Mouse (Mus musculus) intestine, embryonic 14.5 days (tissue): ENCODE measurements around the gene Gm10778. TPM values are rescaled to one million over a fixed set of nuclear protein-coding genes. Genes with fewer than 3 reads are reported as not detected.
A peak's percentile ranks its signal among the peaks of the same experiment; 100 is the strongest.

Experiments
- ATAC-seq: fragments of 200-750 bp; cut with Nextera tagmentation; replicated peaks from 2 replicates; pipeline ENCODE4 v1.8.0; 2017; ENCODE audit warnings: low read depth, moderate number of reproducible peaks, moderate TSS enrichment, moderate library complexity; ENCODE audit not compliant: low FRiP score, low TSS enrichment
- DNase-seq: peaks from one replicate; pipeline ENCODE4 v3.0.0-alpha.2; 2018; ENCODE audit warnings: low spot score
- H3K27ac ChIP-seq: fragments of 300-500 bp; sonication (generic); 2 replicates; pipeline ENCODE4 v1.5.1; 2014; ENCODE audit warnings: low read depth, mild to moderate bottlenecking, control low read depth
- H3K27me3 ChIP-seq: fragments of 300-500 bp; sonication (generic); replicated peaks from 2 replicates; pipeline ENCODE4 v1.6.1; 2014; ENCODE audit warnings: low read length, control low read depth; ENCODE audit not compliant: control insufficient read depth, insufficient read depth
- H3K36me3 ChIP-seq: fragments of 300-500 bp; sonication (generic); 2 replicates; pipeline ENCODE4 v1.6.1; 2014; ENCODE audit warnings: low read length, control low read depth; ENCODE audit not compliant: control insufficient read depth, insufficient read depth
- H3K4me1 ChIP-seq: fragments of 300-500 bp; sonication (generic); replicated peaks from 2 replicates; pipeline ENCODE4 v1.6.1; 2014; ENCODE audit warnings: low read length, control low read depth, mixed read lengths; ENCODE audit not compliant: control insufficient read depth, insufficient read depth
- H3K4me2 ChIP-seq: fragments of 300-500 bp; sonication (generic); 2 replicates; pipeline ENCODE4 v1.6.1; 2014; ENCODE audit warnings: low read length
- H3K4me3 ChIP-seq: fragments of 300-500 bp; sonication (generic); 2 replicates; pipeline ENCODE4 v1.5.1; 2014; ENCODE audit warnings: low read depth, low read length, control low read depth, mixed read lengths
- H3K9ac ChIP-seq: fragments of 300-500 bp; sonication (generic); 2 replicates; pipeline ENCODE4 v1.6.1; 2014; ENCODE audit warnings: mild to moderate bottlenecking, low read length
- H3K9me3 ChIP-seq: fragments of 300-500 bp; sonication (generic); 2 replicates; pipeline ENCODE4 v1.6.1; 2016; ENCODE audit warnings: low read length, control low read depth; ENCODE audit not compliant: control insufficient read depth
- WGBS: fragments of 180-500 bp; shearing (Covaris S2); extraction: QIAGEN DNeasy Blood & Tissue Kit; methylation state at CpG from one replicate; pipeline ENCODE4 v1.1.7; 2014; 5-methylcytosine and 5-hydroxymethylcytosine counted together
- polyA plus RNA-seq: library from polyadenylated mRNA; unstranded; fragments of >200 nt; fragmentation: Nextera tagmentation; extraction: Ambion mirVana; gene quantifications from 2 replicates; pipeline ENCODE4 v1.2.1, GENCODE M21; 2014

The Gm10778 gene
- polyA plus RNA-seq, 1 experiment from 2014 or later: 5.6 TPM

- H3K9ac ChIP-seq: peak overlapping the region; percentile 8; the same call in 1 of the 2 replicates
- peak; percentile 1; the same call in 1 of the 2 replicates for ATAC-seq
These were observed 43.7 kb upstream of the Gm10778 start for GRCm38 (mm10) chr10:81604968-81605665.

GRCm38 (mm10) chr10:81605666-81605973, 43.2 kb upstream of the Gm10778 start:
- Histone ChIP-seq H3K36me3 (no peaks in the 10 kb centered on the region), H3K4me3 (peak overlapping the region; percentile 28), H3K27me3 (no peaks in the 10 kb centered on the region), H3K27ac (peak overlapping the region; percentile 88), H3K9ac (peak overlapping the region; percentile 8; the same call in 1 of the 2 replicates), H3K9me3 (no peaks in the 10 kb centered on the region), H3K4me2 (peak overlapping the region; percentile 49), H3K4me1 (peaks cover 25% of the 10 kb centered on the region)
- 0 out of 2 replicates have a peak, but pooled peaks have one; percentile 1 for ATAC-seq
- 2% methylated on average over 14 of the region's 14 CpGs for WGBS
- DNase-seq: no peak

More at GRCm38 (mm10) chr10:81604968-81605665, 43.7 kb upstream of the Gm10778 start:
- Histone ChIP-seq H3K36me3 (no peaks in the 10 kb centered on the region), H3K27ac (peak overlapping the region; percentile 88), H3K4me1 (peaks cover 29% of the 10 kb centered on the region), H3K4me3 (peak overlapping the region; percentile 28), H3K9me3 (no peaks in the 10 kb centered on the region), H3K27me3 (no peaks in the 10 kb centered on the region), H3K4me2 (peak overlapping the region; percentile 49)
- 19% methylated on average over 29 of the region's 29 CpGs for WGBS
- DNase-seq: peak; percentile 94

- peak within 1 kb of the TSS; percentile 83 for H3K4me2 ChIP-seq
- peak within 1 kb of the TSS; percentile 88 for H3K27ac ChIP-seq
- peak within 1 kb of the TSS; percentile 54 for H3K4me3 ChIP-seq
- no peaks in the 10 kb centered on the region for H3K27me3 ChIP-seq
- 1% methylated on average over 39 of the region's 39 CpGs for WGBS
- ATAC-seq (peak; percentile 88), DNase-seq (peak; percentile 93)
- no peaks in the 10 kb centered on the region for H3K36me3 ChIP-seq
- H3K9me3 ChIP-seq: no peaks in the 10 kb centered on the region
- peaks cover 20% of the 10 kb centered on the region for H3K4me1 ChIP-seq
- peak within 1 kb of the TSS; percentile 55 for H3K9ac ChIP-seq
These were observed 42.7 kb upstream of the Gm10778 start, which contains the start of gene BC025920 for GRCm38 (mm10) chr10:81605974-81606751. Gene BC025920 (plus strand): TSS chr10:81606270.

- WGBS: 94% methylated on average over 1 of the region's 1 CpGs
- no peak overlapping the region for H3K27ac ChIP-seq
These were observed 40.6 kb upstream of the Gm10778 start for GRCm38 (mm10) chr10:81608308-81608707.

GRCm38 (mm10) chr10:81612779-81613178, 36.1 kb upstream of the Gm10778 start:
- H3K4me3 ChIP-seq: no peak overlapping the region
- H3K4me1 ChIP-seq: peaks cover 5% of the 10 kb centered on the region; the same call in 1 of the 2 replicates
- H3K9ac ChIP-seq: no peak overlapping the region
- DNase-seq (no peak), ATAC-seq (no peak)
- no peaks in the 10 kb centered on the region for H3K36me3 ChIP-seq
- H3K4me2 ChIP-seq: no peak overlapping the region
- H3K27me3 ChIP-seq: no peaks in the 10 kb centered on the region
- 73% methylated on average over 3 of the region's 3 CpGs for WGBS
- H3K27ac ChIP-seq: no peak overlapping the region
- no peaks in the 10 kb centered on the region for H3K9me3 ChIP-seq

More at GRCm38 (mm10) chr10:81608308-81608707, 40.6 kb upstream of the Gm10778 start:
- Histone ChIP-seq H3K36me3 (no peaks in the 10 kb centered on the region), H3K4me1 (peaks cover 8% of the 10 kb centered on the region), H3K27me3 (no peaks in the 10 kb centered on the region), H3K9me3 (no peaks in the 10 kb centered on the region), H3K9ac (no peak overlapping the region), H3K4me3 (no peak overlapping the region), H3K4me2 (no peak overlapping the region)
- no peak for DNase-seq
- no peak for ATAC-seq

GRCm38 (mm10) chr10:81615486-81615885, 33.4 kb upstream of the Gm10778 start:
- no peaks in the 10 kb centered on the region for H3K36me3 ChIP-seq
- H3K4me1 ChIP-seq: peaks cover 5% of the 10 kb centered on the region; the same call in 1 of the 2 replicates
- H3K9me3 ChIP-seq: no peaks in the 10 kb centered on the region
- H3K4me2 ChIP-seq: no peak overlapping the region
- no peak overlapping the region for H3K27ac ChIP-seq
- ATAC-seq (no peak), DNase-seq (no peak)
- H3K4me3 ChIP-seq: no peak overlapping the region
- 35% methylated on average over 6 of the region's 6 CpGs for WGBS
- H3K27me3 ChIP-seq: no peaks in the 10 kb centered on the region
- no peak overlapping the region for H3K9ac ChIP-seq

- Histone ChIP-seq H3K27ac (no peak overlapping the region), H3K9ac (no peak overlapping the region), H3K4me1 (peaks cover 5% of the 10 kb centered on the region; the same call in 1 of the 2 replicates), H3K27me3 (no peaks in the 10 kb centered on the region), H3K4me3 (no peak overlapping the region), H3K9me3 (no peaks in the 10 kb centered on the region), H3K4me2 (no peak overlapping the region), H3K36me3 (peaks cover 33% of the 10 kb centered on the region)
- ATAC-seq: no peak
- no peak for DNase-seq
- 75% methylated on average over 5 of the region's 5 CpGs for WGBS
These were observed 28.9 kb upstream of the Gm10778 start for GRCm38 (mm10) chr10:81619976-81620375.

- no peak for DNase-seq
- Histone ChIP-seq H3K27ac (no peak overlapping the region), H3K36me3 (peaks cover 41% of the 10 kb centered on the region), H3K4me3 (no peak overlapping the region), H3K9me3 (no peaks in the 10 kb centered on the region), H3K9ac (no peak overlapping the region), H3K27me3 (no peaks in the 10 kb centered on the region), H3K4me2 (no peak overlapping the region), H3K4me1 (peaks cover under 1% of the 10 kb centered on the region; the same call in 1 of the 2 replicates)
- WGBS: 55% methylated on average over 9 of the region's 9 CpGs
- no peak for ATAC-seq
These were observed 28.1 kb upstream of the Gm10778 start for GRCm38 (mm10) chr10:81620786-81621185.
